Mouse (Mus musculus) forebrain, embryonic 11.5 days (tissue): Measurements from ENCODE around the gene Apol9b. TPM values are rescaled to one million over a fixed set of nuclear protein-coding genes. Genes with fewer than 3 reads are reported as not detected.

Experiments used
- ATAC-seq: fragments of 200-750 bp; cut with Nextera tagmentation; replicated peaks from 2 replicates; pipeline ENCODE4 v1.8.0; 2017; ENCODE audit warnings: moderate TSS enrichment; ENCODE audit not compliant: low FRiP score
- DNase-seq: peaks from one replicate; pipeline ENCODE4 v3.0.0-alpha.2; 2017; ENCODE audit warnings: low spot score
- H3K27ac ChIP-seq: fragments of 300-500 bp; sonication (generic); 2 replicates; pipeline ENCODE4 v1.5.1; 2014; ENCODE audit warnings: low read depth, low read length
- H3K27me3 ChIP-seq: fragments of 300-500 bp; sonication (generic); 2 replicates; pipeline ENCODE4 v1.6.1; 2014; ENCODE audit warnings: mild to moderate bottlenecking, low read length, mixed read lengths; ENCODE audit not compliant: control insufficient read depth, insufficient read depth
- H3K36me3 ChIP-seq: fragments of 300-500 bp; sonication (generic); 2 replicates; pipeline ENCODE4 v1.6.1; 2014; ENCODE audit warnings: mild to moderate bottlenecking, low read length, moderate library complexity, mixed read lengths; ENCODE audit not compliant: control insufficient read depth, insufficient read depth
- H3K4me1 ChIP-seq: fragments of 300-500 bp; sonication (generic); replicated peaks from 2 replicates; pipeline ENCODE4 v1.6.1; 2014; ENCODE audit warnings: low read length, mixed read lengths; ENCODE audit not compliant: control insufficient read depth, insufficient read depth
- H3K4me2 ChIP-seq: fragments of 300-500 bp; sonication (generic); 2 replicates; pipeline ENCODE4 v1.6.1; 2014; ENCODE audit warnings: low read depth, mild to moderate bottlenecking, low read length, moderate library complexity, mixed read lengths; ENCODE audit not compliant: severe bottlenecking
- H3K4me3 ChIP-seq: fragments of 300-500 bp; sonication (generic); 2 replicates; pipeline ENCODE4 v1.5.1; 2014; ENCODE audit warnings: low read depth, low read length
- H3K9ac ChIP-seq: fragments of 300-500 bp; sonication (generic); 2 replicates; pipeline ENCODE4 v1.6.1; 2014; ENCODE audit warnings: low read length
- H3K9me3 ChIP-seq: fragments of 300-500 bp; sonication (generic); 2 replicates; pipeline ENCODE4 v1.6.1; 2016; ENCODE audit warnings: low read length, mixed read lengths; ENCODE audit not compliant: control insufficient read depth
- WGBS: fragments of 180-500 bp; shearing (Covaris S2); extraction: QIAGEN DNeasy Blood & Tissue Kit; methylation state at CpG from one replicate; pipeline ENCODE4 v1.1.7; 2014; 5-methylcytosine and 5-hydroxymethylcytosine counted together
- polyA plus RNA-seq: library from polyadenylated mRNA; unstranded; fragments of >200 nt; fragmentation: Nextera tagmentation; extraction: Ambion mirVana; gene quantifications from 2 replicates; pipeline ENCODE4 v1.2.1, GENCODE M21; 2014

The Apol9b gene
- polyA plus RNA-seq, 1 experiment from 2014 or later: not detected

GRCm38 (mm10) chr15:77763702-77764101 is 34.9 kb downstream of the Apol9b start:
- no peak for DNase-seq
- no peaks in the 10 kb centered on the region; the same call in 1 of the 2 replicates for H3K36me3 ChIP-seq
- 94% methylated on average over 11 of the region's 11 CpGs for WGBS

GRCm38 (mm10) chr15:77764391-77765006 is 35.7 kb downstream of the Apol9b start:
- 91% methylated on average over 13 of the region's 13 CpGs for WGBS
- no peak for ATAC-seq
- Histone ChIP-seq H3K4me2 (no peak overlapping the region), H3K4me3 (no peak overlapping the region), H3K9ac (no peak overlapping the region), H3K27ac (no peak overlapping the region), H3K27me3 (no peaks in the 10 kb centered on the region), H3K4me1 (no peaks in the 10 kb centered on the region), H3K36me3 (no peaks in the 10 kb centered on the region; the same call in 1 of the 2 replicates), H3K9me3 (no peaks in the 10 kb centered on the region)
- DNase-seq: no peak

More at GRCm38 (mm10) chr15:77763702-77764101, 34.9 kb downstream of the Apol9b start:
- H3K27ac ChIP-seq: no peak overlapping the region
- H3K4me3 ChIP-seq: no peak overlapping the region
- no peaks in the 10 kb centered on the region for H3K9me3 ChIP-seq
- H3K4me1 ChIP-seq: no peaks in the 10 kb centered on the region
- no peak overlapping the region for H3K9ac ChIP-seq
- no peaks in the 10 kb centered on the region for H3K27me3 ChIP-seq
- ATAC-seq: no peak
- H3K4me2 ChIP-seq: no peak overlapping the region

- WGBS: 95% methylated on average over 16 of the region's 16 CpGs
- no peak overlapping the region for H3K4me2 ChIP-seq
- no peaks in the 10 kb centered on the region for H3K9me3 ChIP-seq
- H3K36me3 ChIP-seq: no peaks in the 10 kb centered on the region; the same call in 1 of the 2 replicates
- no peak overlapping the region for H3K4me3 ChIP-seq
- no peak overlapping the region for H3K27ac ChIP-seq
- H3K27me3 ChIP-seq: no peaks in the 10 kb centered on the region
- DNase-seq (no peak), ATAC-seq (no peak)
- no peak overlapping the region for H3K9ac ChIP-seq
- H3K4me1 ChIP-seq: no peaks in the 10 kb centered on the region
Observed at GRCm38 (mm10) chr15:77765484-77766093, 36.8 kb downstream of the Apol9b start.

- no peaks in the 10 kb centered on the region for H3K27me3 ChIP-seq
- 94% methylated on average over 11 of the region's 11 CpGs for WGBS
- H3K36me3 ChIP-seq: peaks cover 6% of the 10 kb centered on the region; the same call in 1 of the 2 replicates
Observed at GRCm38 (mm10) chr15:77766981-77767380, 38.1 kb downstream of the Apol9b start.

DNA sequence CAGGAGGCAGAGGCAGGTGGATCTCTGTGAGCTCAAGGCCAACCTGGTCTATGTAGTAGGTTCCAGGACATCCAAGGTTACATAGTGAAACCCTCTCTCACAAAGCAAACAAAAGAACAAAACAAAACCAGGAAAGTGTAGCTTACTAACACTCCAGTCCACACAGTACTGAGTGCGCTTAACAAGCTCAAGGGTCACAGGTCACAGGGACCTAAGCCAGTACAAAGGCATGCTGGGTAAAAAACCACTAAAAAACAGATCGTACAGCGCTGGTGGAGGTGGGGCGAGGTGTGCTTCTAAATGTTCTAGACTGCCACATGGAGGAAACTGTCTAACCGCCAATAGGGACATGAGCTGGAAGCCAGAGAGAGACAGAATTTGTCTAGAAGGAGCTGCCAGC is 41.5 kb downstream of the Apol9b start:
- H3K36me3 ChIP-seq: peaks cover 11% of the 10 kb centered on the region; the same call in 1 of the 2 replicates
- no peaks in the 10 kb centered on the region for H3K4me1 ChIP-seq
- WGBS: 94% methylated on average over 5 of the region's 5 CpGs
- DNase-seq (no peak), ATAC-seq (no peak)
- no peak overlapping the region for H3K27ac ChIP-seq
- H3K9ac ChIP-seq: no peak overlapping the region
- H3K27me3 ChIP-seq: no peaks in the 10 kb centered on the region
- H3K4me3 ChIP-seq: no peak overlapping the region
- no peaks in the 10 kb centered on the region for H3K9me3 ChIP-seq
- H3K4me2 ChIP-seq: no peak overlapping the region

More at GRCm38 (mm10) chr15:77766981-77767380, 38.1 kb downstream of the Apol9b start:
- Histone ChIP-seq H3K9ac (no peak overlapping the region), H3K9me3 (no peaks in the 10 kb centered on the region), H3K4me3 (no peak overlapping the region), H3K4me2 (no peak overlapping the region), H3K4me1 (no peaks in the 10 kb centered on the region), H3K27ac (no peak overlapping the region)
- DNase-seq: no peak
- ATAC-seq: no peak

- Histone ChIP-seq H3K27ac (no peak overlapping the region), H3K4me3 (no peak overlapping the region), H3K36me3 (peaks cover 11% of the 10 kb centered on the region; the same call in 1 of the 2 replicates), H3K9me3 (no peaks in the 10 kb centered on the region), H3K27me3 (no peaks in the 10 kb centered on the region), H3K4me1 (no peaks in the 10 kb centered on the region), H3K9ac (no peak overlapping the region), H3K4me2 (no peak overlapping the region)
- no peak for ATAC-seq
- no peak for DNase-seq
- 92% methylated on average over 9 of the region's 9 CpGs for WGBS
Observed at GRCm38 (mm10) chr15:77770942-77771341, 42.1 kb downstream of the Apol9b start.

DNA sequence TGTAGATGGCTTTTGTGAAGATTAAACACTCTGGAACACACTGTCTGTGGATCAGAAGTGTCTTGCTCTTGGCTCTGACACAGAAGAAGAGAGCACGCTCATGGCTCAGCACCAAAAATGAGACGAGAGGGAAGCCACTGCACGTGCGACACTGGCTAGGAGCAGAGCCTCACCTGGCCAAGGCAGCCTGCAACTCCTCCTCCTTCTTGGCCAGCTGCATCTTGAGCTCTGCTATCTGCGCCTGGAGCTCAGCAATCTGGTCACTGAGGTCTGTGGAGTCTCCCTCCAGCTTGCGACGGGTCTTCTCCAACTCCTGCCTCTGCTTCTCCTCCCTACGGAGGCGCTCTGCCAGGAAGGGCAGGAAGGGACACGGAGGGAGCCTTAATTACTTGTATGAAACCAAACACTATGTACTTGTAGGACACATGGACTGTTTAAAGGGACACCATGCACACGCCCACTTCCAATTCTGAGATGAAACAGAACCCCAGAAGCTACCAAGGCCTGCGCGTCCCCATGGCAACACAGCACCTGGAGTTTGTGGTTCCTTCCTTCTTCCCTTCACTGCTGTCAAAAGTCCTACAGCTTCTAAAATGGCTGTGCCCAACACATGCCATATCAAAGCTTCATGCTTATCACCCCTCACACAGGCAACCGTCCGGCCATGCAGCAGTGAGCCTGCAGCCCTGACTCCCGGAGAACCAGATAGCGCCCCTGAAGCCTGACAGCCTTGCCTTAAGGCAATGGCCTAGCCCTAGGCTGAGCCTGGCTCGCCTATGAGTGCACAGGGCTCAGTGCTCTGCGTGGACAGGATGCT is 44.5 kb downstream of the Apol9b start:
- Histone ChIP-seq H3K9ac (no peak overlapping the region; the same call in 1 of the 2 replicates), H3K36me3 (peaks cover 14% of the 10 kb centered on the region; the same call in 1 of the 2 replicates), H3K27me3 (no peaks in the 10 kb centered on the region), H3K27ac (no peak overlapping the region), H3K4me3 (no peak overlapping the region), H3K9me3 (no peaks in the 10 kb centered on the region), H3K4me1 (no peaks in the 10 kb centered on the region), H3K4me2 (no peak overlapping the region)
- WGBS: 92% methylated on average over 19 of the region's 19 CpGs
- DNase-seq (no peak), ATAC-seq (no peak)

- H3K4me3 ChIP-seq: no peak overlapping the region
- no peaks in the 10 kb centered on the region for H3K27me3 ChIP-seq
- no peaks in the 10 kb centered on the region for H3K9me3 ChIP-seq
- no peaks in the 10 kb centered on the region for H3K4me1 ChIP-seq
- DNase-seq: no peak
- no peak overlapping the region for H3K9ac ChIP-seq
- 93% methylated on average over 10 of the region's 10 CpGs for WGBS
- H3K36me3 ChIP-seq: peaks cover 14% of the 10 kb centered on the region; the same call in 1 of the 2 replicates
- H3K4me2 ChIP-seq: no peak overlapping the region
- H3K27ac ChIP-seq: no peak overlapping the region
- ATAC-seq: no peak
Observed at GRCm38 (mm10) chr15:77774303-77774702, 45.5 kb downstream of the Apol9b start.
